Mouse (Mus musculus) adrenal gland, adult 8-10 months (tissue): Measurements from ENCODE around the gene Scyl1. TPM values are rescaled to one million over a fixed set of nuclear protein-coding genes. Genes with fewer than 3 reads are reported as not detected.

Source experiments
- DNase-seq: peaks from one replicate; pipeline ENCODE4 v3.0.0; 2022
- total RNA-seq, 4 experiments: library from RNA; stranded (reverse); gene quantifications; 2 replicates each; pipeline ENCODE4 v1.2.4; 2022

Scyl1 gene
- total RNA-seq, 4 experiments from 2014 or later, result 112 to 147 (median 124) TPM

GRCm38 (mm10) chr19:5740320-5741317, 30.6 kb downstream of the Scyl1 start, which contains the start of gene Ltbp3:
TSS of gene Ltbp3 (plus strand) at chr19:5740904.
- DNase-seq, result no peak

GRCm38 (mm10) chr19:5739446-5739845, 31.8 kb downstream of the Scyl1 start:
- DNase-seq, result no peak

GRCm38 (mm10) chr19:5734325-5734724, 36.9 kb downstream of the Scyl1 start:
- DNase-seq, result no peak

GRCm38 (mm10) chr19:5731264-5731978, 39.8 kb downstream of the Scyl1 start:
- peak; percentile 95 for DNase-seq

- no peak for DNase-seq
Measured at GRCm38 (mm10) chr19:5730314-5731186, 40.7 kb downstream of the Scyl1 start.

- peak; percentile 86 for DNase-seq
Measured at GRCm38 (mm10) chr19:5729444-5729815, 41.8 kb downstream of the Scyl1 start, which contains the start of gene Fam89b. TSS of gene Fam89b (minus strand) at chr19:5729653.

GRCm38 (mm10) chr19:5728631-5729443, 42.4 kb downstream of the Scyl1 start:
- no peak for DNase-seq

- no peak for DNase-seq
Measured at GRCm38 (mm10) chr19:5727701-5728100, 43.5 kb downstream of the Scyl1 start.

- DNase-seq, result no peak
Measured at GRCm38 (mm10) chr19:5726961-5727578, 44.1 kb downstream of the Scyl1 start.

- DNase-seq, result no peak
Measured at GRCm38 (mm10) chr19:5725767-5726515, 45.3 kb downstream of the Scyl1 start, which contains the start of gene Ehbp1l1. TSS of gene Ehbp1l1 (minus strand) at chr19:5726317.

GRCm38 (mm10) chr19:5725029-5725707, 46.1 kb downstream of the Scyl1 start:
- no peak for DNase-seq

- DNase-seq, result peak; percentile 86
Measured at GRCm38 (mm10) chr19:5724549-5724941, 46.7 kb downstream of the Scyl1 start.

GRCm38 (mm10) chr19:5723934-5724548, 47.2 kb downstream of the Scyl1 start:
- no peak for DNase-seq

- DNase-seq, result no peak
Measured at GRCm38 (mm10) chr19:5722848-5723425, 48.3 kb downstream of the Scyl1 start.

- no peak for DNase-seq
Measured at GRCm38 (mm10) chr19:5721233-5721632, 50.0 kb downstream of the Scyl1 start.

- no peak for DNase-seq
Measured at GRCm38 (mm10) chr19:5716955-5717354, 54.3 kb downstream of the Scyl1 start.

GRCm38 (mm10) chr19:5715793-5716688, 55.2 kb downstream of the Scyl1 start:
- no peak for DNase-seq
